Mouse (Mus musculus) bone marrow, adult 2 months (tissue): ENCODE data around the gene Mccc2.

Source experiments
- CTCF ChIP-seq: fragments of 200-500 bp; IDR thresholded peaks from 2 replicates; pipeline ENCODE4 v1.5.1; 2011; ENCODE audit warnings: low read length, control low read depth; ENCODE audit not compliant: control insufficient read depth, insufficient read depth
- POLR2A ChIP-seq: fragments of 200-500 bp; IDR thresholded peaks from 2 replicates; pipeline ENCODE4 v1.6.1; 2011; ENCODE audit warnings: low read depth, mild to moderate bottlenecking, control low read depth, low read length, borderline replicate concordance; ENCODE audit not compliant: control insufficient read depth

DNA sequence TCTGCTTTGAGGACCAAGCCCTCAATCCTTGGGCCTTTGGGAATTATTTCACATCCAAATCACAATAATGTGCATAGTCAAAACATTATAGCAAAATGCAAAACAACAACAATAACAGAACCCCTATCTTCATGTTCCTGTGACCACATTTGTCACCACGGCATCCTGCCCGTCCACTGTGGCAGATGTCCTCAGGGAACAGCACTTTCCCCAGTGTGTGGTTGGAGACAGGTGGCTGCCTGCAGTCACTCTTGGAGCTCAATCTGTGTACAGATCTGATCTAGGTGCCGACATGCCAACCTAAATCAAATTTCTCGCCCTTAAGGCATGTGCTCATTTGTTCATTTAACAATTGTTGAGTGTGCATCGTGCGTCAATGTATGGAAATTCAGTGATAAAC lies 83.9 kb downstream of the Mccc2 start:
- TF ChIP-seq CTCF (no peak), POLR2A (no peak)
